Mouse (Mus musculus) embryonic facial prominence, embryonic 11.5 days (tissue): Measurements from ENCODE around the gene Adamtsl1. TPM values are rescaled to one million over a fixed set of nuclear protein-coding genes. Genes with fewer than 3 reads are reported as not detected.

Experiments used
- ATAC-seq: fragments of 200-750 bp; cut with Nextera tagmentation; replicated peaks from 2 replicates; pipeline ENCODE4 v1.8.0; 2017; ENCODE audit warnings: low read depth; ENCODE audit not compliant: insufficient number of reproducible peaks, low FRiP score, low TSS enrichment
- DNase-seq: peaks from one replicate; pipeline ENCODE4 v3.0.0-alpha.2; 2015; ENCODE audit warnings: low spot score
- H3K27ac ChIP-seq: fragments of 300-500 bp; sonication (generic); replicated peaks from 2 replicates; pipeline ENCODE4 v1.5.1; 2014; ENCODE audit warnings: mild to moderate bottlenecking, low read depth, low read length, control low read depth
- H3K27me3 ChIP-seq: fragments of 300-500 bp; sonication (generic); 2 replicates; pipeline ENCODE4 v1.6.1; 2014; ENCODE audit warnings: mild to moderate bottlenecking, low read length, moderate library complexity, mixed read lengths; ENCODE audit not compliant: control insufficient read depth, insufficient read depth
- H3K36me3 ChIP-seq: fragments of 300-500 bp; sonication (generic); replicated peaks from 2 replicates; pipeline ENCODE4 v1.6.1; 2014; ENCODE audit warnings: low read depth, mild to moderate bottlenecking, low read length, moderate library complexity, mixed read lengths; ENCODE audit not compliant: control insufficient read depth, insufficient read depth
- H3K4me1 ChIP-seq: fragments of 300-500 bp; sonication (generic); 2 replicates; pipeline ENCODE4 v1.6.1; 2014; ENCODE audit warnings: low read length, mixed read lengths; ENCODE audit not compliant: control insufficient read depth, insufficient read depth
- H3K4me2 ChIP-seq: fragments of 300-500 bp; sonication (generic); 2 replicates; pipeline ENCODE4 v1.6.1; 2014; ENCODE audit warnings: low read depth, mild to moderate bottlenecking, control low read depth, low read length, moderate library complexity
- H3K4me3 ChIP-seq: fragments of 300-500 bp; sonication (generic); 2 replicates; pipeline ENCODE4 v1.5.1; 2014; ENCODE audit warnings: low read depth, low read length, control low read depth
- H3K9ac ChIP-seq: fragments of 300-500 bp; sonication (generic); replicated peaks from 2 replicates; pipeline ENCODE4 v1.6.1; 2014; ENCODE audit warnings: mild to moderate bottlenecking, control low read depth, low read length
- H3K9me3 ChIP-seq: fragments of 300-500 bp; sonication (generic); replicated peaks from 2 replicates; pipeline ENCODE4 v1.6.1; 2016; ENCODE audit warnings: mild to moderate bottlenecking, low read length, inconsistent platforms, mixed read lengths; ENCODE audit not compliant: control insufficient read depth
- WGBS: fragments of 180-500 bp; shearing (Covaris S2); extraction: QIAGEN DNeasy Blood & Tissue Kit; methylation state at CpG from one replicate; pipeline ENCODE4 v1.1.7; 2014; 5-methylcytosine and 5-hydroxymethylcytosine counted together
- polyA plus RNA-seq: library from polyadenylated mRNA; unstranded; fragments of >200 nt; fragmentation: Nextera tagmentation; extraction: Ambion mirVana; gene quantifications from 2 replicates; pipeline ENCODE4 v1.2.1, GENCODE M21; 2014

Adamtsl1 gene
- polyA plus RNA-seq, 1 experiment from 2014 or later = 8.5 TPM

GRCm38 (mm10) chr4:86286572-86286971 is 772.6 kb downstream of the Adamtsl1 start:
- Histone ChIP-seq H3K4me3 (no peak overlapping the region), H3K9ac (no peak overlapping the region), H3K27ac (no peak overlapping the region), H3K9me3 (no peaks in the 10 kb centered on the region), H3K4me2 (no peak overlapping the region), H3K27me3 (no peaks in the 10 kb centered on the region), H3K4me1 (no peaks in the 10 kb centered on the region), H3K36me3 (no peaks in the 10 kb centered on the region)
- ATAC-seq (no peak), DNase-seq (no peak)
- WGBS = 85% methylated on average over 1 of the region's 1 CpGs

- no peak overlapping the region for H3K4me2 ChIP-seq
- WGBS = 86% methylated on average over 4 of the region's 4 CpGs
- H3K9ac ChIP-seq = no peak overlapping the region
These were observed 774.3 kb downstream of the Adamtsl1 start for GRCm38 (mm10) chr4:86288264-86288663.

GRCm38 (mm10) chr4:86289511-86290273 is 775.7 kb downstream of the Adamtsl1 start:
- Histone ChIP-seq H3K9ac (no peak overlapping the region), H3K27me3 (no peaks in the 10 kb centered on the region), H3K27ac (no peak overlapping the region), H3K4me2 (no peak overlapping the region), H3K36me3 (no peaks in the 10 kb centered on the region), H3K4me1 (no peaks in the 10 kb centered on the region), H3K9me3 (no peaks in the 10 kb centered on the region), H3K4me3 (no peak overlapping the region)
- 38% methylated on average over 12 of the region's 12 CpGs for WGBS
- DNase-seq (peak; percentile 58), ATAC-seq (peak; percentile 59)

More at GRCm38 (mm10) chr4:86288264-86288663, 774.3 kb downstream of the Adamtsl1 start:
- ATAC-seq = no peak
- Histone ChIP-seq H3K36me3 (no peaks in the 10 kb centered on the region), H3K4me1 (no peaks in the 10 kb centered on the region), H3K4me3 (no peak overlapping the region), H3K27me3 (no peaks in the 10 kb centered on the region), H3K27ac (no peak overlapping the region), H3K9me3 (no peaks in the 10 kb centered on the region)
- no peak for DNase-seq

- DNase-seq = peak; percentile 83
- H3K9ac ChIP-seq = no peak overlapping the region
- no peak overlapping the region for H3K4me3 ChIP-seq
- no peaks in the 10 kb centered on the region for H3K27me3 ChIP-seq
- H3K36me3 ChIP-seq = no peaks in the 10 kb centered on the region
- no peak overlapping the region for H3K4me2 ChIP-seq
- no peaks in the 10 kb centered on the region for H3K4me1 ChIP-seq
- ATAC-seq = peak; percentile 67
- 0 out of 2 replicates have a peak overlapping the region, but pooled peaks have one; percentile 5 for H3K27ac ChIP-seq
- no peaks in the 10 kb centered on the region for H3K9me3 ChIP-seq
- 16% methylated on average over 2 of the region's 2 CpGs for WGBS
These were observed 780.9 kb downstream of the Adamtsl1 start for GRCm38 (mm10) chr4:86294828-86295251.

- H3K4me2 ChIP-seq = no peak overlapping the region
- no peaks in the 10 kb centered on the region for H3K4me1 ChIP-seq
- no peaks in the 10 kb centered on the region for H3K27me3 ChIP-seq
- H3K27ac ChIP-seq = no peak overlapping the region
- H3K9ac ChIP-seq = no peak overlapping the region
- 90% methylated on average over 6 of the region's 6 CpGs for WGBS
- no peaks in the 10 kb centered on the region for H3K36me3 ChIP-seq
- DNase-seq = no peak
- no peak for ATAC-seq
- no peaks in the 10 kb centered on the region for H3K9me3 ChIP-seq
- H3K4me3 ChIP-seq = no peak overlapping the region
These were observed 787.5 kb downstream of the Adamtsl1 start for GRCm38 (mm10) chr4:86301469-86301868.

- ATAC-seq = no peak
- H3K27me3 ChIP-seq = no peaks in the 10 kb centered on the region
- no peaks in the 10 kb centered on the region for H3K36me3 ChIP-seq
- no peak overlapping the region for H3K27ac ChIP-seq
- DNase-seq = no peak
- no peak overlapping the region for H3K4me3 ChIP-seq
- H3K9me3 ChIP-seq = no peaks in the 10 kb centered on the region
- 69% methylated on average over 4 of the region's 4 CpGs for WGBS
- no peak overlapping the region for H3K4me2 ChIP-seq
- no peaks in the 10 kb centered on the region for H3K4me1 ChIP-seq
- H3K9ac ChIP-seq = no peak overlapping the region
These were observed 788.1 kb downstream of the Adamtsl1 start for GRCm38 (mm10) chr4:86302095-86302494.

- no peak for DNase-seq
- H3K36me3 ChIP-seq = no peaks in the 10 kb centered on the region
- no peak overlapping the region for H3K27ac ChIP-seq
- H3K4me3 ChIP-seq = no peak overlapping the region
- no peak overlapping the region for H3K4me2 ChIP-seq
- H3K9me3 ChIP-seq = no peaks in the 10 kb centered on the region
- no peaks in the 10 kb centered on the region for H3K4me1 ChIP-seq
- no peaks in the 10 kb centered on the region for H3K27me3 ChIP-seq
- H3K9ac ChIP-seq = no peak overlapping the region
- ATAC-seq = no peak
These were observed 792.8 kb downstream of the Adamtsl1 start for GRCm38 (mm10) chr4:86306753-86307152.

- H3K4me3 ChIP-seq = no peak overlapping the region
- 85% methylated on average over 2 of the region's 2 CpGs for WGBS
- H3K27me3 ChIP-seq = no peaks in the 10 kb centered on the region
- ATAC-seq (no peak), DNase-seq (no peak)
- no peaks in the 10 kb centered on the region for H3K9me3 ChIP-seq
- no peak overlapping the region for H3K4me2 ChIP-seq
- no peaks in the 10 kb centered on the region for H3K4me1 ChIP-seq
- H3K27ac ChIP-seq = no peak overlapping the region
- H3K36me3 ChIP-seq = no peaks in the 10 kb centered on the region
- H3K9ac ChIP-seq = no peak overlapping the region
These were observed 795.2 kb downstream of the Adamtsl1 start for GRCm38 (mm10) chr4:86309178-86309577.
